22 mouse cellular contexts compared by ENCODE assay signal in genomic region chr10:80077312-80077711, GRCm38 (mm10). TPM values are rescaled to one million over a fixed set of nuclear protein-coding genes. Genes with fewer than 3 reads are reported as not detected.
A peak's percentile ranks its signal among the peaks of the same experiment; 100 is the strongest.
DNase-seq lines count a peak whose midpoint lies in the region; ATAC-seq lines count a peak whose summit lies in the region.
"Had no signal": no experiment of that assay in that cellular context is flagged by ENCODE, and none has a peak within 500 bp of the region (broad histone marks: within the 10 kb centered on the region; RNA-seq: fewer than 3 reads in every experiment).

No protein-coding gene starts in this region.

- no peak overlapping the region for H3K9ac ChIP-seq in liver, embryonic 12.5 days
- no peak overlapping the region for H3K9ac ChIP-seq in midbrain, embryonic 11.5 days (ENCODE audit: low read length)
- no peak overlapping the region for H3K9ac ChIP-seq in midbrain, embryonic 14.5 days (replicated peaks; ENCODE audit: low read length)
- H3K9ac ChIP-seq: embryonic facial prominence, embryonic 12.5 days; embryonic facial prominence, embryonic 15.5 days; forebrain, embryonic 12.5 days had no signal

- 73% methylated on average over 5 of the region's 5 CpGs for WGBS in liver, embryonic 12.5 days (ENCODE audit: insufficient replicate concordance)
- 87% methylated on average over 5 of the region's 5 CpGs for WGBS in midbrain, embryonic 11.5 days
- 90% methylated on average over 5 of the region's 5 CpGs for WGBS in midbrain, embryonic 14.5 days

- no peak overlapping the region for H3K4me2 ChIP-seq in liver, embryonic 12.5 days
- no peak overlapping the region for H3K4me2 ChIP-seq in midbrain, embryonic 11.5 days
- H3K4me2 ChIP-seq in midbrain, embryonic 14.5 days (ENCODE audit: low read length), result no peak overlapping the region
- H3K4me2 ChIP-seq: embryonic facial prominence, embryonic 12.5 days; embryonic facial prominence, embryonic 15.5 days; forebrain, embryonic 12.5 days had no signal

- DNase-seq in liver, result no peak
- peak; percentile 72 for DNase-seq in midbrain, embryonic 11.5 days (ENCODE audit: low spot score, missing footprints)
- DNase-seq in midbrain, embryonic 14.5 days, result no peak
- no peak for DNase-seq in layer of hippocampus, adult 9-11 months
- DNase-seq: adrenal gland, adult 2 months; adrenal gland, postnatal 10 days; adrenal gland, postnatal 25 days; cerebellum, adult 11 months; cerebellum, adult 18-20 months; cerebellum, adult 8-10 months; cerebellum, adult 9-11 months; cerebellum, postnatal 14 days; cerebellum, postnatal 36 days; embryo, embryonic 11 days had no signal

- no peak overlapping the region for H3K4me3 ChIP-seq in liver, embryonic 12.5 days
- H3K4me3 ChIP-seq in midbrain, embryonic 11.5 days (ENCODE audit: low read depth, low read length), result no peak overlapping the region
- no peak overlapping the region for H3K4me3 ChIP-seq in midbrain, embryonic 14.5 days (replicated peaks; ENCODE audit: low read depth, low read length)
- H3K4me3 ChIP-seq: embryonic facial prominence, embryonic 12.5 days; embryonic facial prominence, embryonic 15.5 days; erythroblast, embryonic 14.5 days; forebrain, embryonic 10.5 days; forebrain, embryonic 12.5 days had no signal

- H3K9me3 ChIP-seq in liver, embryonic 12.5 days (replicated peaks), result no peaks in the 10 kb centered on the region
- H3K9me3 ChIP-seq in midbrain, embryonic 11.5 days (ENCODE audit: control insufficient read depth, low read length), result no peaks in the 10 kb centered on the region
- no peaks in the 10 kb centered on the region for H3K9me3 ChIP-seq in midbrain, embryonic 14.5 days (ENCODE audit: control insufficient read depth, low read length)
- H3K9me3 ChIP-seq: embryonic facial prominence, embryonic 12.5 days; embryonic facial prominence, embryonic 15.5 days; forebrain, embryonic 10.5 days; forebrain, embryonic 12.5 days had no signal

- no peaks in the 10 kb centered on the region for H3K27me3 ChIP-seq in liver, embryonic 12.5 days (replicated peaks)
- no peaks in the 10 kb centered on the region for H3K27me3 ChIP-seq in midbrain, embryonic 11.5 days (ENCODE audit: control insufficient read depth, insufficient read depth, low read length)
- no peaks in the 10 kb centered on the region for H3K27me3 ChIP-seq in midbrain, embryonic 14.5 days (ENCODE audit: control insufficient read depth, insufficient read depth, low read length)
- H3K27me3 ChIP-seq: embryonic facial prominence, embryonic 12.5 days; embryonic facial prominence, embryonic 15.5 days; forebrain, embryonic 12.5 days had no signal

- no peak for ATAC-seq in liver, embryonic 12.5 days
- ATAC-seq in midbrain, embryonic 11.5 days (ENCODE audit: low FRiP score), result no peak
- ATAC-seq in midbrain, embryonic 14.5 days (ENCODE audit: low FRiP score, low TSS enrichment), result no peak
- ATAC-seq: forebrain, embryonic 14.5 days; forebrain, embryonic 16.5 days had no signal

- H3K4me1 ChIP-seq in liver, embryonic 12.5 days, result peaks cover 79% of the 10 kb centered on the region
- H3K4me1 ChIP-seq in midbrain, embryonic 11.5 days (ENCODE audit: control insufficient read depth, insufficient read depth, low read length), result no peaks in the 10 kb centered on the region
- no peaks in the 10 kb centered on the region for H3K4me1 ChIP-seq in midbrain, embryonic 14.5 days (ENCODE audit: control insufficient read depth, insufficient read depth, low read length)

- peaks cover 70% of the 10 kb centered on the region for H3K36me3 ChIP-seq in liver, embryonic 12.5 days
- 0 out of 2 replicates have a peak, but pooled peaks cover 2% of the 10 kb centered on the region for H3K36me3 ChIP-seq in midbrain, embryonic 11.5 days (ENCODE audit: control insufficient read depth, insufficient read depth, low read length)
- H3K36me3 ChIP-seq in midbrain, embryonic 14.5 days (ENCODE audit: control insufficient read depth, insufficient read depth, low read length), result peaks cover 34% of the 10 kb centered on the region

- H3K27ac ChIP-seq in liver, embryonic 12.5 days, result peak overlapping the region; percentile 49; the same call in 1 of the 2 replicates
- H3K27ac ChIP-seq in midbrain, embryonic 11.5 days (ENCODE audit: low read depth, low read length), result no peak overlapping the region
- H3K27ac ChIP-seq in midbrain, embryonic 14.5 days (replicated peaks; ENCODE audit: low read depth, low read length), result no peak overlapping the region
- H3K27ac ChIP-seq: embryonic facial prominence, embryonic 12.5 days; embryonic facial prominence, embryonic 15.5 days; forebrain, embryonic 10.5 days; forebrain, embryonic 12.5 days had no signal

RNA-seq across cellular contexts. Expression of gene Sbno2, which starts 28.1 kb away (rescaled TPM):
- 15.0 and 15.4 TPM in 2 replicates for polyA plus RNA-seq in liver, embryonic 12.5 days (2016; fragmentation: Nextera tagmentation; extraction: Ambion mirVana)
- 7.0 and 7.3 TPM in 2 replicates for polyA plus RNA-seq in midbrain, embryonic 11.5 days (2014; fragmentation: Nextera tagmentation; extraction: Ambion mirVana)
- 13.2 and 13.3 TPM in 2 replicates for polyA plus RNA-seq in midbrain, embryonic 14.5 days (2014; fragmentation: Nextera tagmentation; extraction: Ambion mirVana)

RNA-seq across cellular contexts. Expression of gene Gpx4, which starts 30.3 kb away (rescaled TPM):
- 682 and 685 TPM in 2 replicates for polyA plus RNA-seq in liver, embryonic 12.5 days (2016; fragmentation: Nextera tagmentation; extraction: Ambion mirVana)
- polyA plus RNA-seq in midbrain, embryonic 11.5 days (2014; fragmentation: Nextera tagmentation; extraction: Ambion mirVana), result 581 and 594 TPM in 2 replicates
- polyA plus RNA-seq in midbrain, embryonic 14.5 days (2014; fragmentation: Nextera tagmentation; extraction: Ambion mirVana), result 508 and 543 TPM in 2 replicates

RNA-seq across cellular contexts. Expression of gene Polr2e, which starts 37.7 kb away (rescaled TPM):
- 142 and 147 TPM in 2 replicates for polyA plus RNA-seq in liver, embryonic 12.5 days (2016; fragmentation: Nextera tagmentation; extraction: Ambion mirVana)
- 200 and 225 TPM in 2 replicates for polyA plus RNA-seq in midbrain, embryonic 11.5 days (2014; fragmentation: Nextera tagmentation; extraction: Ambion mirVana)
- 157 and 167 TPM in 2 replicates for polyA plus RNA-seq in midbrain, embryonic 14.5 days (2014; fragmentation: Nextera tagmentation; extraction: Ambion mirVana)

RNA-seq across cellular contexts. Expression of gene Stk11, which starts 38.3 kb away (rescaled TPM):
- polyA plus RNA-seq in liver, embryonic 12.5 days (2016; fragmentation: Nextera tagmentation; extraction: Ambion mirVana), result 18.6 and 19.8 TPM in 2 replicates
- polyA plus RNA-seq in midbrain, embryonic 11.5 days (2014; fragmentation: Nextera tagmentation; extraction: Ambion mirVana), result 18.5 and 23.1 TPM in 2 replicates
- 26.5 and 38.7 TPM in 2 replicates for polyA plus RNA-seq in midbrain, embryonic 14.5 days (2014; fragmentation: Nextera tagmentation; extraction: Ambion mirVana)
